Mouse (Mus musculus) liver, adult 2 months (tissue): Measurements from ENCODE around the gene Noc4l. TPM values are rescaled to one million over a fixed set of nuclear protein-coding genes. Genes with fewer than 3 reads are reported as not detected.
A peak's percentile ranks its signal among the peaks of the same experiment; 100 is the strongest.

Experiments used
- DNase-seq: peaks from one replicate; pipeline ENCODE4 v3.0.0-alpha.2; 2011; ENCODE audit warnings: low read depth, low spot score; ENCODE audit errors: extremely low read depth
- H3K27ac ChIP-seq: fragments of 200-500 bp; replicated peaks from 2 replicates; pipeline ENCODE4 v1.5.1; 2012; ENCODE audit warnings: low read depth, mild to moderate bottlenecking, control low read depth, inconsistent platforms, low read length; ENCODE audit not compliant: insufficient read depth
- H3K27me3 ChIP-seq: fragments of 200-500 bp; 2 replicates; pipeline ENCODE4 v1.6.1; 2012; ENCODE audit warnings: mild to moderate bottlenecking, moderate library complexity, low read length, inconsistent platforms; ENCODE audit not compliant: control insufficient read depth, insufficient read depth
- H3K36me3 ChIP-seq: fragments of 200-500 bp; 2 replicates; pipeline ENCODE4 v1.6.1; 2012; ENCODE audit warnings: low read length, inconsistent platforms; ENCODE audit not compliant: control insufficient read depth, insufficient read depth
- H3K4me1 ChIP-seq: fragments of 200-500 bp; 2 replicates; pipeline ENCODE4 v1.6.1; 2011; ENCODE audit warnings: low read length; ENCODE audit not compliant: control insufficient read depth, insufficient read depth
- H3K4me3 ChIP-seq: fragments of 200-500 bp; 2 replicates; pipeline ENCODE4 v1.5.1; 2011; ENCODE audit warnings: low read depth, mild to moderate bottlenecking, control low read depth, low read length, moderate library complexity; ENCODE audit not compliant: insufficient read depth
- H3K79me2 ChIP-seq: fragments of 200-500 bp; 2 replicates; pipeline ENCODE4 v1.6.1; 2012; ENCODE audit warnings: inconsistent platforms, mild to moderate bottlenecking, low read length, moderate library complexity; ENCODE audit not compliant: control insufficient read depth, insufficient read depth
- H3K9ac ChIP-seq: fragments of 200-500 bp; 2 replicates; pipeline ENCODE4 v1.6.1; 2012; ENCODE audit warnings: low read depth, mild to moderate bottlenecking, control low read depth, inconsistent platforms, low read length
- CTCF ChIP-seq: fragments of 200-500 bp; IDR thresholded peaks from 2 replicates; pipeline ENCODE4 v1.5.1; 2011; ENCODE audit warnings: low read depth, low read length, control low read depth
- POLR2A ChIP-seq: fragments of 200-500 bp; IDR thresholded peaks from 2 replicates; pipeline ENCODE4 v1.6.1; 2011; ENCODE audit warnings: low read length, control low read depth; ENCODE audit not compliant: insufficient read depth; ENCODE audit errors: extremely low read depth
- WGBS: fragments of 180-500 bp; shearing (Covaris S2); methylation state at CpG from one replicate; pipeline ENCODE4 v1.1.7; 2018; 5-methylcytosine and 5-hydroxymethylcytosine counted together
- polyA plus RNA-seq: library from polyadenylated mRNA; depleted of rRNA; stranded (reverse); fragments of >200 nt; gene quantifications from 2 replicates; pipeline ENCODE4 v1.2.3, GENCODE M21; 2012; rRNA removed
- total RNA-seq: library from RNA; depleted of rRNA; stranded (reverse); fragments of >200 nt; gene quantifications from 2 replicates; pipeline ENCODE4 v1.2.3, GENCODE M21; 2014; rRNA removed

Noc4l gene
- total RNA-seq, result 2.7 and 3.2 TPM in 2 replicates
- 24.1 and 38.5 TPM in 2 replicates for polyA plus RNA-seq

GRCm38 (mm10) chr5:110652719-110653648, at the start of gene Noc4l, which contains the start of gene Ddx51:
Gene Noc4l, minus strand, starts transcription at chr5:110653417.
Gene Ddx51, plus strand, starts transcription at chr5:110653451.
- Histone ChIP-seq H3K4me1 (peaks cover 6% of the 10 kb centered on the region), H3K79me2 (0 out of 2 replicates have a peak, but pooled peaks cover 5% of the 10 kb centered on the region), H3K27ac (no peak within 1 kb of the TSS; the same call in 1 of the 2 replicates), H3K9ac (peak within 1 kb of the TSS; percentile 89), H3K36me3 (peaks cover 13% of the 10 kb centered on the region), H3K27me3 (no peaks in the 10 kb centered on the region), H3K4me3 (peak within 1 kb of the TSS; percentile 89)
- WGBS, result under 1% methylated on average over 91 of the region's 91 CpGs
- TF ChIP-seq POLR2A (peak; percentile 58), CTCF (no peak)
- peak; percentile 66 for DNase-seq

- peaks cover 72% of the 10 kb centered on the region for H3K36me3 ChIP-seq
- no peaks in the 10 kb centered on the region for H3K79me2 ChIP-seq
- DNase-seq, result no peak
- H3K9ac ChIP-seq, result no peak overlapping the region
- no peak overlapping the region for H3K4me3 ChIP-seq
- 88% methylated on average over 4 of the region's 4 CpGs for WGBS
- TF ChIP-seq POLR2A (no peak), CTCF (no peak)
- no peak overlapping the region for H3K27ac ChIP-seq
- H3K4me1 ChIP-seq, result no peaks in the 10 kb centered on the region
- no peaks in the 10 kb centered on the region for H3K27me3 ChIP-seq
These were observed 45.4 kb upstream of the Noc4l start for GRCm38 (mm10) chr5:110698617-110699016.

- Histone ChIP-seq H3K9ac (no peak overlapping the region), H3K27me3 (no peaks in the 10 kb centered on the region), H3K79me2 (no peaks in the 10 kb centered on the region), H3K36me3 (peaks cover 82% of the 10 kb centered on the region), H3K27ac (no peak overlapping the region), H3K4me3 (no peak overlapping the region), H3K4me1 (no peaks in the 10 kb centered on the region)
- WGBS, result 86% methylated on average over 8 of the region's 8 CpGs
- TF ChIP-seq CTCF, result no peak
- TF ChIP-seq POLR2A, result no peak
- no peak for DNase-seq
These were observed 28.8 kb upstream of the Noc4l start for GRCm38 (mm10) chr5:110682041-110682440.

- H3K4me1 ChIP-seq, result no peaks in the 10 kb centered on the region
- WGBS, result 90% methylated on average over 6 of the region's 6 CpGs
- DNase-seq, result no peak
- H3K4me3 ChIP-seq, result no peak overlapping the region
- TF ChIP-seq CTCF (no peak), POLR2A (no peak)
- H3K27ac ChIP-seq, result no peak overlapping the region
- H3K9ac ChIP-seq, result no peak overlapping the region
- peaks cover 58% of the 10 kb centered on the region for H3K36me3 ChIP-seq
- H3K27me3 ChIP-seq, result no peaks in the 10 kb centered on the region
- H3K79me2 ChIP-seq, result no peaks in the 10 kb centered on the region
These were observed 12.4 kb upstream of the Noc4l start for GRCm38 (mm10) chr5:110665486-110666121.

- DNase-seq, result peak; percentile 81
- Histone ChIP-seq H3K36me3 (peaks cover 53% of the 10 kb centered on the region), H3K9ac (no peak overlapping the region), H3K4me1 (no peaks in the 10 kb centered on the region), H3K27me3 (no peaks in the 10 kb centered on the region), H3K4me3 (no peak overlapping the region), H3K79me2 (no peaks in the 10 kb centered on the region), H3K27ac (no peak overlapping the region)
- WGBS, result 32% methylated on average over 2 of the region's 2 CpGs
- TF ChIP-seq CTCF, result no peak
- no peak for TF ChIP-seq POLR2A
These were observed 11.6 kb upstream of the Noc4l start for GRCm38 (mm10) chr5:110664750-110665269.
